Mouse (Mus musculus) testis, adult 2 months (tissue): ENCODE data around the gene Zfp36l1. TPM values are rescaled to one million over a fixed set of nuclear protein-coding genes. Genes with fewer than 3 reads are reported as not detected.

Experiments
- H3K27ac ChIP-seq: fragments of 200-500 bp; 2 replicates; pipeline ENCODE4 v1.5.1; 2012; ENCODE audit warnings: low read depth, low read length; ENCODE audit not compliant: control insufficient read depth, insufficient read depth
- H3K27me3 ChIP-seq: fragments of 200-500 bp; 2 replicates; pipeline ENCODE4 v1.6.1; 2012; ENCODE audit warnings: mild to moderate bottlenecking, low read length, moderate library complexity; ENCODE audit not compliant: control insufficient read depth, insufficient read depth
- H3K36me3 ChIP-seq: fragments of 200-500 bp; 2 replicates; pipeline ENCODE4 v1.6.1; 2012; ENCODE audit warnings: mild to moderate bottlenecking, low read length; ENCODE audit not compliant: control insufficient read depth, insufficient read depth
- H3K4me1 ChIP-seq: fragments of 200-500 bp; 2 replicates; pipeline ENCODE4 v1.6.1; 2012; ENCODE audit warnings: low read length; ENCODE audit not compliant: control insufficient read depth, insufficient read depth
- H3K4me3 ChIP-seq: fragments of 200-500 bp; 2 replicates; pipeline ENCODE4 v1.5.1; 2012; ENCODE audit warnings: low read depth, mild to moderate bottlenecking, low read length, moderate library complexity, mixed read lengths; ENCODE audit not compliant: control insufficient read depth
- CTCF ChIP-seq: fragments of 200-500 bp; IDR thresholded peaks from 2 replicates; pipeline ENCODE4 v1.5.1; 2012; ENCODE audit warnings: low read depth, mild to moderate bottlenecking, inconsistent platforms, low read length, moderate library complexity; ENCODE audit not compliant: control insufficient read depth, insufficient read depth, insufficient replicate concordance
- POLR2A ChIP-seq: fragments of 200-500 bp; IDR thresholded peaks from 2 replicates; pipeline ENCODE4 v1.6.1; 2012; ENCODE audit warnings: low read depth, mild to moderate bottlenecking, inconsistent platforms, low read length, moderate library complexity; ENCODE audit not compliant: control insufficient read depth
- polyA plus RNA-seq: library from polyadenylated mRNA; depleted of rRNA; stranded (reverse); fragments of >200 nt; gene quantifications from 2 replicates; pipeline ENCODE4 v1.2.3, GENCODE M21; 2012; rRNA removed

Gene Zfp36l1
- 28.4 and 33.0 TPM in 2 replicates for polyA plus RNA-seq

DNA sequence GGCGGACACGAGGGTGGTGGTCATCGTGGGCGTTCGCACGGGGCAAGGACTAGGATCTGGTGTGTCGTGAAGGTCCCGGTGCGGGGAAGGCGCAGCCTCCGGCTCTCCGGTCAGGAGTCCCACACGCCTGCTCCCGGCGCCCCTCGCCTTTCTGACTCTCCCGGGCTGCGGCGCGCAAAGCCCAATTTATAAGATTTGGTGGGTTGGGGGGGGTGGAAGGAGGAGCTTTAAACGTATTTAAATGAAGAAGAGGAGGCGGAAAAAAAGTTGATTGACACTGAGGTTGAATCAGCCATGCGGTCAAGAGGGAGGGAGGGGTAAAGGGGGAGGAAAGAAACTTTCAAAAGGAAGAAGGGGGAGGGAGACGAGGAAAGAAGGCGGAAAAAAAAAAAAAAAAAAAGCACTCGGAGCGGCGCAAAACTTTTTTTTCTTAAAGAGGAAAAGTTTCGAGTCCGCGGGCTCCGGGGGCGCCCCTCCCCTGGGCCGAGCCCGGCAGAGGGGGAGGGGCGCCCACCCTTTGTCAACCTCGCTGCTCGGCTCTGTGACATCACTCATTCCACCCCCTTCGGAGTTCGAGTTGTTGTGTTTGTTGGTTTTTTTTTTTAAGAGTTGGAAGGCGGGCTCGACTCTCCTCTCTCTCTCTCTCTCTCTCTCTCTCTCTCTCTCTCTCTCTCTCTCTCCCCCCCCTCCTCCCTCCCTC lies at the start of gene Zfp36l1:
Gene Zfp36l1 (minus strand): TSS at position 162 of the 700 bp plus-strand sequence.
- TF ChIP-seq POLR2A: peak; percentile 84
- no peak for TF ChIP-seq CTCF
- H3K4me1 ChIP-seq: peaks cover 35% of the 10 kb centered on the region

GRCm38 (mm10) chr12:80162448-80162847 lies 49.6 kb upstream of the Zfp36l1 start:
- TF ChIP-seq CTCF (no peak), POLR2A (no peak)
- Histone ChIP-seq H3K27me3 (no peaks in the 10 kb centered on the region), H3K4me1 (peaks cover 4% of the 10 kb centered on the region; the same call in 1 of the 2 replicates), H3K4me3 (no peak overlapping the region), H3K36me3 (no peaks in the 10 kb centered on the region), H3K27ac (no peak overlapping the region)

More for the DNA sequence above, at the start of gene Zfp36l1:
- H3K4me3 ChIP-seq: peak within 1 kb of the TSS; percentile 95
- no peaks in the 10 kb centered on the region for H3K36me3 ChIP-seq
- peak within 1 kb of the TSS; percentile 91 for H3K27ac ChIP-seq
- H3K27me3 ChIP-seq: peaks cover 12% of the 10 kb centered on the region

DNA sequence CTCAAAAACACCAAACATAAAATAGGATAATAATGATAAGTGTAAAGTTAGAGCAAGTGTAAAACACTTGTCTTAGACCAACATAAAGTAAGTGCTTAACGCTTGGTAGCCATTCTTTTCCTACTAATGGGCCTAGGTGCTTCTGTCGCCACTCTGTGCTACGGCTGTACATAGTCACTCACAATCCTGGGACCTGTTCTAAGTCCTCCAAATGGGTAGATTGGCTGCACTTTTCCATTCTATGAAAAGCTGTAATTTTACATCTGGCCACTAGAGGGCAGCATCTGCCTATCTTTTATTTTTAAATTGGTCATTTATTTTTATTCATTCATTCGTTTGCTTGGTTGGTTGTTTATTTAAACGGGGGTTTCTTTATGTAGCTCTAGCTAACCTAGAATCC lies 44.9 kb upstream of the Zfp36l1 start:
- Histone ChIP-seq H3K4me3 (no peak overlapping the region), H3K27me3 (no peaks in the 10 kb centered on the region), H3K4me1 (peaks cover 4% of the 10 kb centered on the region; the same call in 1 of the 2 replicates), H3K36me3 (no peaks in the 10 kb centered on the region), H3K27ac (no peak overlapping the region)
- TF ChIP-seq CTCF (no peak), POLR2A (no peak)

- Histone ChIP-seq H3K4me1 (0 out of 2 replicates have a peak, but pooled peaks cover 2% of the 10 kb centered on the region), H3K36me3 (no peaks in the 10 kb centered on the region), H3K4me3 (no peak overlapping the region), H3K27ac (no peak overlapping the region), H3K27me3 (no peaks in the 10 kb centered on the region)
- TF ChIP-seq CTCF (peak; percentile 32; the same call in 1 of the 2 replicates), POLR2A (no peak)
These were observed 41.0 kb upstream of the Zfp36l1 start for GRCm38 (mm10) chr12:80153687-80154326.

DNA sequence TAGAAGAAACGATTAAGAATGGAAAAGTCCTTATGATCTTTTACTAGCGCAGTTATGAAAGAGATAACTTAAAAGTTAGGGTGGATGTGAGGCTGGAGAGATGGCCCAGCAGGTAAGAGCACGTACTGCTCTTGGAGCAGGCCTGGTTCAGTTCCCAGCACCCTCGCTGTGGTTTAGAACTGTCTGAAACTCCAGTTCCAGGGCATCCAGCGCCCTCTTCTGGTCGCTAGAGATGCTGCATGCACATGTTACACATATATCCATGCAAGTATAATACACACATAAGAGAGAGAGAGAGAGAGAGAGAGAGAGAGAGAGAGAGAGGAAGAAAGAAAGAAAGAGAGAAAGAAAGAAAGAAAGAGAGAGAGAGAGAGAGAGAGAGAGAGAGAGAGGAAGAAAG lies 40.3 kb upstream of the Zfp36l1 start:
- Histone ChIP-seq H3K4me3 (no peak overlapping the region), H3K27me3 (no peaks in the 10 kb centered on the region), H3K4me1 (0 out of 2 replicates have a peak, but pooled peaks cover 2% of the 10 kb centered on the region), H3K36me3 (no peaks in the 10 kb centered on the region), H3K27ac (no peak overlapping the region)
- no peak for TF ChIP-seq POLR2A
- TF ChIP-seq CTCF: peak; percentile 63; the same call in 1 of the 2 replicates

- Histone ChIP-seq H3K27me3 (no peaks in the 10 kb centered on the region), H3K4me1 (peaks cover 4% of the 10 kb centered on the region), H3K27ac (no peak overlapping the region), H3K4me3 (no peak overlapping the region), H3K36me3 (no peaks in the 10 kb centered on the region)
- no peak for TF ChIP-seq POLR2A
- TF ChIP-seq CTCF: peak; percentile 26; the same call in 1 of the 2 replicates
These were observed 39.0 kb upstream of the Zfp36l1 start for GRCm38 (mm10) chr12:80151821-80152220.

DNA sequence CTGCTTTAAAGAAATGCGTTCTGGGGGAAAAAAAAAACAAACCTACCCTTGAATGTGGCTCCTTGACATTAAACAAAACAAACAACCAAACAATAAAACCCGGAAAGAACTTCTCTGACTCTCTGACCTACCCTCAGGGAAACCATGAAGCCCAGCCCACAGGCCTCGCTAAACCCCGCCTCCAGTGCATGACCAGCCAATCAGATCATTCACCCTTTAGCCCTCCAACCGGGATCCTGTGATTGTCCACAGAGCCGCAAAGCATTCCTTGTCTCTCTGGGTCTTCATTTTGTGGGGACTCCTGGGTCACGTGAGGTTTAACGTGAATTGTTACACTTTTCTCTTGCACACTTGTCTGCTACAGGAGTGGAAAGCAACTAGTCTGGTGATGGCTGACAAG lies 37.8 kb upstream of the Zfp36l1 start:
- TF ChIP-seq CTCF (no peak), POLR2A (no peak)
- peaks cover 9% of the 10 kb centered on the region for H3K4me1 ChIP-seq
- H3K4me3 ChIP-seq: no peak overlapping the region
- H3K36me3 ChIP-seq: no peaks in the 10 kb centered on the region
- no peak overlapping the region for H3K27ac ChIP-seq
- no peaks in the 10 kb centered on the region for H3K27me3 ChIP-seq
